Mouse (Mus musculus): ENCODE measurements at regions not wholly inside any gene's neighbourhood (a gene's known extent, or its start where the extent isn't known, plus 50 kb on each side); places are given as distances from the start of the nearest gene placed in this dataset.

DNA sequence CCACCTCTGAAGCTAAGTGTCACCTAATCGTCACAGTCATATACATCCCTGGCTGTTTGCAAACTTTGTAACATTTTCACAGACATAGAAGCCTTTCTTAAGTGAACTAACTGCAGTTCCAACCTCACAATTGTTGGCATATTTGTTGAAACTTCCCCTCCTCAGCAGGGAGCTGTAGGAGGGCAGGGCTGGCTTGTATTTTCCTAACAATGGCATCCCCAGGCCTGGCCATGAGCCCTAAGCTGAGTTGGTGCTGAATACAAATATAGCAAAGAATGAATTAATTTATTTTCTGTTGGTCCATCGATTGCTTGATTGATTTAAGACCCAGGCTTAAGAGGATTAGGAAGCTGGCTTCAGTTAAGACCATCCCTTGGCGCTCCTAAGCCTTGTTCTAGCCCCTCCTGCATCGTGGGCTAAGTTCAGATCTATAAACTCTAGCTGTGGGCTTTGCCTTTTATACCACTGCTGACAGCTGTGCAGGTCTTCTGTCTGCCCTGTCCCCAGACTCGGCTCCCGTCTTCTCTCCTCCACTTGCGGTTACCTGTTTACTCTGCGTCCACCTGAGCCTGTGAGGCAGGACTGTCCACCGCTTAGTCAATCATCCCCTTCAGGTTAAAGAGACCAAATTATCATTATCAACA is 269.8 kb downstream of the Hlx start:
- no peak for DNase-seq (ENCODE audit: low read depth)

GRCm38 (mm10) chr1:184461411-184461810 is 271.0 kb downstream of the Hlx start:
- DNase-seq (ENCODE audit: low read depth): no peak

GRCm38 (mm10) chr1:184456727-184457126 is 275.7 kb downstream of the Hlx start:
- no peak for DNase-seq (ENCODE audit: low read depth)

DNA sequence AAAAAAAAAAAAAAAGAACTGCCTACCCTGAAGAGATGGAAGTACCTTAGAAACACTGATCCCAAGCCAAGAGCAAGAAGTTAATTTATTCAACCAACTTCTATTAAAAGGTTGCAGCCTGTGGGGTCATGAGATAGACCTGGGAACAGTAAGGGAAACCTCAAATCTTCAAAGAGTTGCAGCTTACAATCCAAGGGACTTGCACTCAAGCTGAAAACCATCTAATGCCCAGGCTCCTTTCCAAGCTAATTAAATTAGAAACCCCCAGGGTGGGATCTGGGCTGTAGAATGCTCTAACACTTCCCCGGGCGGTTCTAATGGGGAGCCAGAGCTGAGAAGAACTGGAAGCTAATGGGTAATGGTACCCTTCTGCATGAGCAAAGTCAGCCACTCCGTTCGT is 278.0 kb downstream of the Hlx start:
- no peak for DNase-seq (ENCODE audit: low read depth)

DNA sequence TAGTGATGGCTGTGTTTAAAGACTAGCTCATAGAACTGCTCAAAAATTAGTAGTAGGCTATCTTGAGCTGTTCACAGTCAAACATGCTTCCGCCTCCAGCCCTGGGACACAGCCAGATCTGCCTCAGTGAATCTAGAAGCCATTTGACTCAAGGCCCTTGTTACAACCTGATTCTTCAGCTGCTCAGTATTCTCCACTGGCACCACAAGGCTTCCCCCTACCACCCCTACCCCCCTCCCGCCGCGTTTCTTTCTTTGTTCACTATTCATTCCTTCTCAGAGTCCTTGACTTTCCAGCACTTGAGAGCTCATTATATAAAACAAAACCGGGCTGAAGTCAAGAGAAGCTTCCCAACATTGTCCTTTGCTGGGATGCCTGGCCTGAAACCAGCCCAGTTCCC is 278.7 kb downstream of the Hlx start:
- DNase-seq (ENCODE audit: low read depth): no peak

DNA sequence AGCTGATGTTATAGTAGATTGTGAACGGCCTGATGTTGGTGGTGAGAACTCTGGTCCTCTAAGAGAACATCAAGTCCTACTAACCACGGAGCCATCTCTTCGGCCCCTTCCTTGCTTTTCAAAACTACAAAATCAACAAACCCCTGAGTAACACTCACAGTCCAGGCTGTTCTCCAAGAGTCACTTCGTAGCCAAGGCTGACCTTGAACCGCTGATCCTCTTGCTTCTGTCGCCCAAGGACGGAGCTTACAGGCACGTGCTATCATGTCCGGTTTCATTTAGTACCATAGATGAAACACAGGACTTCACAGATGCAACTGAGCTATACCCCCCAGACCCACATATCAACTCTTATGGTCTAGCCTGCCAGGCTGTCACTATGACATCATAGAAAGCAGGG is 279.4 kb downstream of the Hlx start:
- DNase-seq (ENCODE audit: low read depth): no peak

- DNase-seq (ENCODE audit: low read depth): no peak
Observed at GRCm38 (mm10) chr1:184451686-184452085, 280.7 kb downstream of the Hlx start.

DNA sequence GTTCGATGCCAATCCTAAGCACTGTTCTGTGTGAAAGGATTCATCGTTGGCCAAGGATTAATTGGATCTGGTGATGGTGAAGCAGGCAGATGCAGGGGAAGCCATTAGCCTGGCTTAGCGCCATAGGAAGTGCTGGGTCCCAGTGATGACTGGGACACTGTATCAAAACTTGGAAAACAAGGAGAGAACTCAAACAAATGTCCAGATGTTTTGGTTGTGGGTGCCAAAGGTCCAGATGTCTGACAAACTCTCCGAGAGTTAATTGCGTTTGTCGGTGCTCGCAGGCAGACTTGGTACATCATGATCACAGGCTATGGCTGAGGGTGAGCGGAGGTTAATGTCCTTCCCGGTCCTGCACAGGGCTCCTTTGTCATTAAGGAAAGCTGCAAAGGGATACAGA is 283.4 kb downstream of the Hlx start:
- no peak for DNase-seq (ENCODE audit: low read depth)

DNA sequence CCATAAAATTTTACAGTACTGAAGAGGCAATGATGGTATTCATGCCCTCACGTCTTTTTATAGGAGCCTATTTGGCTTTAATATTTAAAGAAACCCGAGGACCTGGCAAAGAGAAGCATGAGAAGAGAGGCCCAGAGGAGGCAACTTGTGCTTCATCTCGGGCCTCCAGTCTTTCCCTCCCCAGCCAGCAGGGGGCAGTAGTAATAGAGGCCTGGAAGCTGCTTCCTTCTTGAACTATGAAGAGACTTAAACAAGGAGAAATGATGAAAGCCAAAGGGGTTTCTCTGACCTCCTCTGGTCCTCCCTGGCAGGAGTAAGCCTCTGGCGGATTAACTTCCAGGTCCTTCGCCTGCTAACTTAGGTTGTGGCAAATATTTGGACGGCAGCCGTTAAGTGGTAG is 284.5 kb downstream of the Hlx start:
- peak; percentile 71 for DNase-seq (ENCODE audit: low read depth)

GRCm38 (mm10) chr1:184447161-184447667 is 285.2 kb downstream of the Hlx start:
- no peak for DNase-seq (ENCODE audit: low read depth)

GRCm38 (mm10) chr1:184444189-184444588 is 288.2 kb downstream of the Hlx start:
- no peak for DNase-seq (ENCODE audit: low read depth)

DNA sequence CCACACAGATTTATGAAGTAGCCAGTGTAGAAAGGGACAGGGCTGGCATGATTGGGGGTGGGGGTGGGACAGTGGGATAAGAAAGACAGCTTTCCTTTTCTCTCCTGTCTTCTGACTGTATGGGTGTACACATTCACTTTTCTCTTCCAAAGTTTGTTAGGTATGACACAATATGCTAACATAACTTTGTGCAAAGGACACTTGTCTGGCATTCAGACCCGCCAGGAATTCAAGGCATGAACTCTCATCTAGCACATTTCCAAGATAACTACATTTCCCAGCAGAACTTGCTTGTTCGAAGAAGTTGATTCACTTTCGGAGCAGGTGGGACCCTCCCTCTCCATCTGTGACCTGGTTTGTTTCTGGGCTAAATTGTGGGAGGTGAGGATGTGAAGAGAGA is 289.7 kb downstream of the Hlx start:
- no peak for DNase-seq (ENCODE audit: low read depth)

DNA sequence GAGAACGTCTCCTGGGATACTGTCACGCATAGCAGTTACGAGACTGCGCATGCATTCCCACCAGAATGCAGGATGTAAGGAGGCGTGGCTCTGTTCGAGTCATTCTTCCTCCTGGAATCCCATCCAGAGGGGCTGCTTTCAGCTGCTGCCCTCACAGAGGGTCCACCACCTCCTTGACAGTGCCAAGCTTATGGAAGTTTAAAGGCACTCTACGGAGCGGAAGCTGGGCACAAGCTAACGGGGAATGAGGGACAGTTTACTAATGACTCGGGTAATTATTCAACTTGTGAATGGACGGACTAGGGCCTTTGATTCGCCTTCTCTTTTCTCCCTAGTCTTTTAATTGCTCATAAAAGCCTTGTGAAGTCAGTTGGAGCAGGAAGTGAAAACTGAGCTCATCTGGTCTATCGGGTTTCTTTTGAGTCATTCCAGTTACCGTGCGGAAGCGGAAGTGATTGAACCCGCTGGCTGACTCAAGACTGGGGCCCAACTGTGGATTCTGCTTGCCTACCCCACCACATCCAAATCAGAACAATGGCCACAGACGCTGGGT is 291.3 kb downstream of the Hlx start:
- DNase-seq (ENCODE audit: low read depth): peak; percentile 57

GRCm38 (mm10) chr1:184439506-184439905 is 292.9 kb downstream of the Hlx start:
- DNase-seq (ENCODE audit: low read depth): no peak

GRCm38 (mm10) chr1:184436387-184436786 is 296.0 kb downstream of the Hlx start:
- no peak for DNase-seq (ENCODE audit: low read depth)

GRCm38 (mm10) chr1:184428612-184429011 is 303.8 kb downstream of the Hlx start:
- DNase-seq (ENCODE audit: low read depth): no peak

GRCm38 (mm10) chr1:184428035-184428434 is 304.4 kb downstream of the Hlx start:
- DNase-seq (ENCODE audit: low read depth): no peak

GRCm38 (mm10) chr1:184425694-184426093 is 306.7 kb downstream of the Hlx start:
- DNase-seq (ENCODE audit: low read depth): no peak

GRCm38 (mm10) chr1:184424035-184424434 is 308.4 kb downstream of the Hlx start:
- no peak for DNase-seq (ENCODE audit: low read depth)

DNA sequence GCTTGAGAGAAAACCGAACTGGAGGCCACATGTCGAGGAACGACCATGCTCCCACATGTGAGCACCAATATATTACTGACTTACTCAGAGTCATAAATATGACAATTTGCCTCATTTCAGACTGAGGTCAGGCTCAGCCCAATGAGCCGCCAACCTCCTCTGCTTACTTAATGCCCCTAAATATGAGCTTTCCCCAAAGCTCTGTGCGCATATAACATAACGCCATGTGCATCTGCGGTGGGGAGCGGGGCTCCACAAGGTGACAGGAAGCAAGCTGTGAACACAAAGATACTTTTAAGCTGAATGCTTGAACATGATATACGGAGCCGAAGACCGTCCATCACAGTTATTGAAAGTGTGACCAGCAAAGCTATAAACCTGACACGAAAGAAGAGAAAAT is 319.8 kb downstream of the Hlx start:
- peak; percentile 9 for DNase-seq (ENCODE audit: low read depth)

- DNase-seq (ENCODE audit: low read depth): no peak
Observed at GRCm38 (mm10) chr1:184411066-184411465, 321.4 kb downstream of the Hlx start.

DNA sequence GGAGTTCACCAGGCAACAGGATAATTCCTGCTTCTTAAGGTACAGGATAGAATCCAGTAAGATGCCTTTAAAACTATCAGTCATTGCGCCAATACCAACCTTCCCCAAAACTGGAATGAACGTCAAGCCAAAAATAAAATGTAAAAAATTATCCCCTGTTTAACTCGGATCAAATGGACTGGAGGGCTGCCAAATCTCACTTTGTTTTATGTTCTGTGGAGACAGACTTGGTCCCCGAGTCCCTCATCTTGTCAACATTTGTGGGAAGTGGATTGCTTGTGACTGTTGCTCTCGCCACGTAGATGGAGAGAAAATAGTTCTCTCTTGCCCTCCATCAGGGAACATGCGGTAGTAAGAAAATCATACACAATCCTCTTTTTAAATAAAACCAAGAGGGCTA is 322.4 kb downstream of the Hlx start:
- DNase-seq (ENCODE audit: low read depth): no peak

DNA sequence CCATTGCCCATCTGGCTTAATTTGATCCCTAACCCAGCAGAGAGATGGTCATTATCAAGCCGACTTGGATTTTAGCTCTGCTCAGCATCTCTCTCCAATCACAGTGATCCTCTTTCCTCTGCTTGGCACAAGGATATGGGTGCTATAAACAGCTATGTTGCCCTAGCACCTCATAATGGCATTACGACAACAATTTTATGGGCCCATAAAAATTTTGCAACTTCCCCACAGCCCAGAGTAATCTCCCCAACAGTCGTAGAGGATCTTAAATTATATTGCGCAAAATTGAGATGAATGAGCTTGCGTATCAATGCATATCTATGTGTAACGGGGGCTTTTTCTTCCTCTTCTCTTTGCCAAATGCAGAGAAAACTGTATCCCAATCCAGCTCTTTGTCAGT is 329.4 kb downstream of the Hlx start:
- no peak for DNase-seq (ENCODE audit: low read depth)

DNA sequence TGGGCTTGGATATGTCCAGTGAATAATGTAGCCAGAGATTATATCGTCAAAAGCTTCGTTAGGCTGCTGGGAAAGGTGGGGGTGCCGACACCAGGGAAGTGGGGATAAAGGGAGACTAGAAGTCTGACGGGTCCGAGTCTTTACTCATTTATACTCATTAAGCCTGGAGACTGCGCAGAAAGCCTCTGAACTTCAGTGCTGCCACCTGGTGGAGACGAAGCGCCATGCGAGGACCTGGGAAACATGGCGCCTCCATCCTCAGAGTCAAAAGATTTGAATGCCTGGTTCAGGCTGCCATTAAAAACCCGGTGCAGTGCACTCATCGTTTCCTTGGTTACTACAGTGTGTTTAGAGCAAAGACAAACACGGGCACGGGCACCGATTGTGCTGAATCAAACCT is 337.2 kb downstream of the Hlx start:
- DNase-seq (ENCODE audit: low read depth): peak; percentile 54

Data from naive thymus-derived CD4-positive, alpha-beta T cell, adult 2 months (primary cell).